In the genomic region with DNA sequence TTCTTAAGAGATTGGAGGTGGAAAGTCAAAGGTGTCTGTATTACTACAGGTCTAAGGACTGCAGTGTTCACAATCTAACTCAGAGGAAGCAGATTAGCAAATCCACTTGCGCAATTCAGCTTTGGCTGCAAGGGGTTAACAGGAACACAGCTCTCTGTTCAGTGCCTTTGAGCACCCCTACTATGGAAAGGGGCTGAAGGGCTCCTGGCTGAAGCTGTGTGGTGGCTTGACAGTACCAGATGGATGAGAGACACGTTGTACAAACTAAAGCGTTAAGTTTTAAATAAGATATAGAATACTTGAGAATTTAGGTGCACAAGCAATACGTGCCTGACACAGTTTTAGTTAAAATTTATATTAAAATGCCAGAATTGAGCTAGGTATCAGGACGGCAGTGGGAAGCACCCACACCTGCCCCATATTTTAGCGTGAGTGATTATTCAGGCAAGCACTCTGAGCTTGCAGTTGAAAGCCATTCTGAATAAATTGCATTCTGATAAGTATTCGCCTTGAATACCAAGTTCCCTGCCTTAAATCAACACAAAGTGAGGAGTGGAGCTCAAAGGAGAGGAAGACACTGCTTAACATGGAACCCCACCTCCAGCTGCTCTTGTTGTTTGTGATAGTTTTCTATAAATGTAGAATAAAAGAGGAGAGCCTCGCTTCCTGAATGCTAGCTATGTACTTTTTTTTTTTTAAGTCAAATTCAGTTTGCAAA, we compare ENCODE assay signal across 16 mouse cellular contexts.
"Had no signal": no experiment of that assay in that cellular context is flagged by ENCODE, and none has a peak within 500 bp of the region (broad histone marks: within the 10 kb centered on the region; RNA-seq: fewer than 3 reads in every experiment).

No protein-coding gene starts in this region.

- DNase-seq: kidney, adult 2 months; kidney, postnatal 10 days; kidney, postnatal 36 days; layer of hippocampus, postnatal 36 days; liver, embryonic 13.5 days; lung, adult 2 months; lung, postnatal 14 days; lung, postnatal 4 days; retina, postnatal 1 day; right cerebral cortex, postnatal 25 days; spleen, adult 18-20 months; thymus, postnatal 25 days had no signal

- H3K36me3 ChIP-seq: kidney, embryonic 15.5 days; liver, embryonic 13.5 days; neural tube, embryonic 13.5 days; stomach, embryonic 15.5 days had no signal

- H3K27ac ChIP-seq: kidney, embryonic 15.5 days; left cerebral cortex, adult 2 months; liver, embryonic 13.5 days; neural tube, embryonic 13.5 days; stomach, embryonic 15.5 days had no signal

- H3K9ac ChIP-seq: kidney, embryonic 15.5 days; liver, embryonic 13.5 days; neural tube, embryonic 13.5 days; stomach, embryonic 15.5 days had no signal

- H3K4me3 ChIP-seq: kidney, embryonic 15.5 days; left cerebral cortex, adult 2 months; liver, embryonic 13.5 days; neural tube, embryonic 13.5 days; stomach, embryonic 15.5 days had no signal

- H3K9me3 ChIP-seq: kidney, embryonic 15.5 days; liver, embryonic 13.5 days; neural tube, embryonic 13.5 days; stomach, embryonic 15.5 days had no signal

- H3K27me3 ChIP-seq: liver, embryonic 13.5 days; neural tube, embryonic 13.5 days; stomach, embryonic 15.5 days had no signal

- H3K4me2 ChIP-seq: kidney, embryonic 15.5 days; liver, embryonic 13.5 days; neural tube, embryonic 13.5 days; stomach, embryonic 15.5 days had no signal

- H3K4me1 ChIP-seq: liver, embryonic 13.5 days; stomach, embryonic 15.5 days had no signal
